Comparison of ENCODE assay signal across 21 mouse cellular contexts in genomic region chr19:34444785-34445184, GRCm38 (mm10). TPM values are rescaled to one million over a fixed set of nuclear protein-coding genes. Genes with fewer than 3 reads are reported as not detected.
DNase-seq lines count a peak whose midpoint lies in the region; ATAC-seq lines count a peak whose summit lies in the region.
"Had no signal": no experiment of that assay in that cellular context is flagged by ENCODE, and none has a peak within 500 bp of the region (broad histone marks: within the 10 kb centered on the region; RNA-seq: fewer than 3 reads in every experiment).

No protein-coding gene starts in this region.

- no peak overlapping the region for H3K9ac ChIP-seq in heart, embryonic 16.5 days (ENCODE audit: low read length)
- no peak overlapping the region for H3K9ac ChIP-seq in lung, embryonic 16.5 days (ENCODE audit: low read length)
- H3K9ac ChIP-seq in hindbrain, embryonic 11.5 days (ENCODE audit: low read depth, low read length), result no peak overlapping the region
- H3K9ac ChIP-seq: forebrain, postnatal 0 days; limb, embryonic 12.5 days had no signal

- no peak overlapping the region for H3K4me3 ChIP-seq in heart, embryonic 16.5 days (ENCODE audit: low read length)
- no peak overlapping the region for H3K4me3 ChIP-seq in lung, embryonic 16.5 days (ENCODE audit: low read length)
- H3K4me3 ChIP-seq in hindbrain, embryonic 11.5 days (ENCODE audit: low read depth, low read length), result no peak overlapping the region
- H3K4me3 ChIP-seq: left cerebral cortex, adult 2 months; limb, embryonic 12.5 days had no signal

- H3K27me3 ChIP-seq in heart, embryonic 16.5 days (ENCODE audit: control insufficient read depth, insufficient read depth, low read length), result no peaks in the 10 kb centered on the region
- no peaks in the 10 kb centered on the region for H3K27me3 ChIP-seq in lung, embryonic 16.5 days (ENCODE audit: control insufficient read depth, insufficient read depth, low read depth, low read length)
- no peaks in the 10 kb centered on the region for H3K27me3 ChIP-seq in hindbrain, embryonic 11.5 days (ENCODE audit: control insufficient read depth, insufficient read depth, low read length)
- H3K27me3 ChIP-seq: limb, embryonic 12.5 days had no signal

- H3K4me2 ChIP-seq in heart, embryonic 16.5 days (ENCODE audit: low read depth, low read length), result no peak overlapping the region
- no peak overlapping the region for H3K4me2 ChIP-seq in lung, embryonic 16.5 days (ENCODE audit: low read depth, low read length)
- no peak overlapping the region for H3K4me2 ChIP-seq in hindbrain, embryonic 11.5 days (replicated peaks; ENCODE audit: low read depth, low read length)
- H3K4me2 ChIP-seq: limb, embryonic 12.5 days had no signal

- H3K36me3 ChIP-seq in heart, embryonic 16.5 days (ENCODE audit: control insufficient read depth, insufficient read depth), result no peaks in the 10 kb centered on the region
- H3K36me3 ChIP-seq in lung, embryonic 16.5 days (ENCODE audit: control insufficient read depth, insufficient read depth, low read length), result no peaks in the 10 kb centered on the region
- H3K36me3 ChIP-seq in hindbrain, embryonic 11.5 days (ENCODE audit: control insufficient read depth, insufficient read depth, low read length), result no peaks in the 10 kb centered on the region
- H3K36me3 ChIP-seq: limb, embryonic 12.5 days had no signal

- no peak for DNase-seq in heart, postnatal 10 days
- DNase-seq in lung, postnatal 14 days, result no peak
- DNase-seq in hindbrain, embryonic 11.5 days (ENCODE audit: low spot score), result no peak
- no peak for DNase-seq in kidney, postnatal 4 days
- DNase-seq: adrenal gland, adult 2 months; cerebellum, adult 11 months; cerebellum, postnatal 36 days; forebrain, postnatal 0 days; heart, postnatal 4 days; kidney, adult 11 months; kidney, postnatal 14 days; midbrain, embryonic 14.5 days; right cerebral cortex, adult 18-20 months had no signal

- intact Hi-C loops in heart, postnatal 10 days (cut with DNase I), result no loop called here

- no peak for ATAC-seq in heart, embryonic 16.5 days (replicated peaks; ENCODE audit: extremely low read depth, insufficient read depth, low FRiP score)
- 0 out of 2 replicates have a peak, but pooled peaks have one; percentile 20 for ATAC-seq in lung, embryonic 16.5 days (ENCODE audit: low read depth)
- ATAC-seq in common myeloid progenitor, adult 5-6 weeks (replicated peaks; ENCODE audit: low read depth, poor library complexity, severe bottlenecking), result peak; percentile 26; the same call in 1 of the 2 replicates
- peak; percentile 40 for ATAC-seq in megakaryocyte progenitor cell, adult 5-6 weeks (replicated peaks; ENCODE audit: poor library complexity)
- ATAC-seq in hindbrain, embryonic 11.5 days (ENCODE audit: low FRiP score), result no peak
- ATAC-seq: forebrain, postnatal 0 days; hindbrain, postnatal 0 days had no signal

- no peaks in the 10 kb centered on the region for H3K9me3 ChIP-seq in heart, embryonic 16.5 days (replicated peaks; ENCODE audit: control insufficient read depth, low read length)
- no peaks in the 10 kb centered on the region for H3K9me3 ChIP-seq in lung, embryonic 16.5 days (ENCODE audit: control insufficient read depth, low read length)
- no peaks in the 10 kb centered on the region for H3K9me3 ChIP-seq in hindbrain, embryonic 11.5 days (ENCODE audit: control insufficient read depth, low read length)
- H3K9me3 ChIP-seq: limb, embryonic 12.5 days had no signal

- peaks cover 7% of the 10 kb centered on the region for H3K4me1 ChIP-seq in heart, embryonic 16.5 days (ENCODE audit: control insufficient read depth, insufficient read depth, low read length)
- H3K4me1 ChIP-seq in lung, embryonic 16.5 days (replicated peaks; ENCODE audit: control insufficient read depth, insufficient read depth, low read length), result 0 out of 2 replicates have a peak, but pooled peaks cover 4% of the 10 kb centered on the region
- no peaks in the 10 kb centered on the region for H3K4me1 ChIP-seq in hindbrain, embryonic 11.5 days (replicated peaks; ENCODE audit: control insufficient read depth, insufficient read depth, low read length)
- H3K4me1 ChIP-seq: limb, embryonic 12.5 days had no signal

- H3K27ac ChIP-seq in heart, embryonic 16.5 days (ENCODE audit: low read length), result peak overlapping the region; percentile 37
- H3K27ac ChIP-seq in lung, embryonic 16.5 days (ENCODE audit: low read length), result peak overlapping the region; percentile 79
- H3K27ac ChIP-seq in hindbrain, embryonic 11.5 days (ENCODE audit: low read depth, low read length), result no peak overlapping the region
- H3K27ac ChIP-seq: hindbrain, postnatal 0 days; left cerebral cortex, adult 2 months; limb, embryonic 12.5 days had no signal

- WGBS in heart, embryonic 16.5 days, result 63% methylated on average over 3 of the region's 3 CpGs
- 45% methylated on average over 3 of the region's 3 CpGs for WGBS in lung, embryonic 16.5 days
- 83% methylated on average over 3 of the region's 3 CpGs for WGBS in hindbrain, embryonic 11.5 days

RNA-seq across cellular contexts. Expression of gene Ch25h, which starts 30.2 kb away (rescaled TPM):
- 2.5 and 3.4 TPM in 2 replicates for polyA plus RNA-seq in heart, embryonic 16.5 days (2015; fragmentation: Nextera tagmentation; extraction: Ambion mirVana)
- under 1 TPM in 1 of 2 experiments, not detected in 1; 0.42 TPM for total RNA-seq in heart, postnatal 10 days (2021)
- 0.26 and 0.89 TPM in 2 replicates for polyA plus RNA-seq in lung, embryonic 16.5 days (2015; fragmentation: Nextera tagmentation; extraction: Ambion mirVana)
- 0.09 TPM in 1 of 2 replicates, not detected in the other for total RNA-seq in common myeloid progenitor, adult 5-6 weeks (2017)
- 0.29 TPM in 1 of 2 replicates, not detected in the other for total RNA-seq in megakaryocyte progenitor cell, adult 5-6 weeks (2015)
- total RNA-seq in megakaryocyte progenitor cell, adult 5-6 weeks (2017), result not detected in 2 replicates
- 0.42 and 1.0 TPM in 2 replicates for polyA plus RNA-seq in hindbrain, embryonic 11.5 days (2014; fragmentation: Nextera tagmentation; extraction: Ambion mirVana)
- total RNA-seq: gastrocnemius, adult 18-20 months had no signal

Comparison
In these comparisons a context has a peak if more than half of its experiments do, and no peak if none do; other contexts are left out.
1. ATAC-seq: peak in lung, embryonic 16.5 days (single experiment), common myeloid progenitor, adult 5-6 weeks (single experiment) and megakaryocyte progenitor cell, adult 5-6 weeks (single experiment); none in heart, embryonic 16.5 days (single experiment) and hindbrain, embryonic 11.5 days (single experiment).